Mouse (Mus musculus) C2C12 (cell line): ENCODE measurements around the gene E2f2. TPM values are rescaled to one million over a fixed set of nuclear protein-coding genes. Genes with fewer than 3 reads are reported as not detected.

Experiments
- H3K27me3 ChIP-seq: one replicate; pipeline ENCODE4 v1.6.1; 2011; ENCODE audit not compliant: control insufficient read depth, insufficient read depth, insufficient read length
- H3K36me3 ChIP-seq: one replicate; pipeline ENCODE4 v1.6.1; 2011; ENCODE audit not compliant: control insufficient read depth, insufficient read depth
- H3K4me3 ChIP-seq: one replicate; pipeline ENCODE4 v1.5.1; 2011; ENCODE audit warnings: mild to moderate bottlenecking, control low read depth; ENCODE audit not compliant: poor library complexity, insufficient read depth, severe bottlenecking
- H3K79me2 ChIP-seq: one replicate; pipeline ENCODE4 v1.6.1; 2011; ENCODE audit not compliant: control insufficient read depth, insufficient read depth
- H3K79me3 ChIP-seq: one replicate; pipeline ENCODE4 v1.6.1; 2011; ENCODE audit warnings: low read depth, control low read depth
- H3ac ChIP-seq: one replicate; pipeline ENCODE3; 2011; ENCODE audit warnings: low read depth; ENCODE audit not compliant: control insufficient read depth, insufficient read length
- CEBPB ChIP-seq: IDR thresholded peaks from one replicate; pipeline ENCODE4 v1.6.1; 2011; ENCODE audit warnings: low read depth, mild to moderate bottlenecking, control low read depth, moderate library complexity
- CTCF ChIP-seq: IDR thresholded peaks from one replicate; pipeline ENCODE4 v1.5.1; 2011; ENCODE audit not compliant: control insufficient read depth, insufficient read depth, insufficient read length
- FOSL1 ChIP-seq: IDR thresholded peaks from one replicate; pipeline ENCODE4 v1.8.0; 2011; ENCODE audit warnings: mild to moderate bottlenecking, low read length; ENCODE audit not compliant: poor library complexity, insufficient read depth, severe bottlenecking
- MAX ChIP-seq: IDR thresholded peaks from one replicate; pipeline ENCODE4 v1.6.1; 2011; ENCODE audit warnings: mild to moderate bottlenecking, control low read depth
- MYOD1 ChIP-seq: IDR thresholded peaks from one replicate; pipeline ENCODE4 v1.6.1; 2011; ENCODE audit warnings: low read depth; ENCODE audit not compliant: control insufficient read depth, insufficient read length
- MYOG ChIP-seq: IDR thresholded peaks from one replicate; pipeline ENCODE4 v1.6.1; 2011; ENCODE audit not compliant: control insufficient read depth, insufficient read length; ENCODE audit errors: extremely low read depth
- USF1 ChIP-seq: IDR thresholded peaks from one replicate; pipeline ENCODE4 v1.6.1; 2011; ENCODE audit warnings: low read depth, mild to moderate bottlenecking, control low read depth, moderate library complexity
- polyA plus RNA-seq: library from polyadenylated mRNA; unstranded; fragments of >200 nt; fragmentation: generic; extraction: Trizol; gene quantifications from one replicate; pipeline ENCODE4 v1.2.1, GENCODE M21; 2012; ENCODE audit warnings: missing spikeins

E2f2 gene
- polyA plus RNA-seq, 1 experiment: 11.5 TPM

DNA sequence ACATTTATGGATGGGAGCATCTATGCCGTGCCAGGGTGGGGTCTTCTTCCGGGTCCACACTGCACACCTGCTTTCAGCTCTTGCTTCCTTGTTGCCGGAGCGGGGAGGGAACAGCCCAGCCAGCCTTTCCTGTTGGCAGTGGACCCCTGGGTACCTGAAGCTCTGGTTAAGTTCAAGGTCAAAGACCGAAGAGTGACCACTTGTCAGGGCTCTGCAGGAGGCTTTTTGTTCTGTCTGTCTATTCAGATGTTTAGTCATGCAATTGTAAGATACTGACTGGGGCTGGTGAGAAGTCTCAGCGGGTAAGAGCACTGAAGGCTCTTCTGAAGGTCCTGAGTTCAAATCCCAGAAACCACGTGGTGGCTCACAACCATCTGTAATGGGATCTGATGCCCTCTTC is 26.7 kb downstream of the E2f2 start:
- TF ChIP-seq CTCF (no peak), MYOD1 (no peak), CEBPB (no peak), FOSL1 (no peak), USF1 (no peak), MYOG (no peak), MAX (no peak)
- Histone ChIP-seq H3K4me3 (no peak overlapping the region), H3K36me3 (peaks cover 21% of the 10 kb centered on the region), H3K27me3 (no peaks in the 10 kb centered on the region), H3K79me2 (no peaks in the 10 kb centered on the region), H3ac (no peak overlapping the region), H3K79me3 (no peaks in the 10 kb centered on the region)

DNA sequence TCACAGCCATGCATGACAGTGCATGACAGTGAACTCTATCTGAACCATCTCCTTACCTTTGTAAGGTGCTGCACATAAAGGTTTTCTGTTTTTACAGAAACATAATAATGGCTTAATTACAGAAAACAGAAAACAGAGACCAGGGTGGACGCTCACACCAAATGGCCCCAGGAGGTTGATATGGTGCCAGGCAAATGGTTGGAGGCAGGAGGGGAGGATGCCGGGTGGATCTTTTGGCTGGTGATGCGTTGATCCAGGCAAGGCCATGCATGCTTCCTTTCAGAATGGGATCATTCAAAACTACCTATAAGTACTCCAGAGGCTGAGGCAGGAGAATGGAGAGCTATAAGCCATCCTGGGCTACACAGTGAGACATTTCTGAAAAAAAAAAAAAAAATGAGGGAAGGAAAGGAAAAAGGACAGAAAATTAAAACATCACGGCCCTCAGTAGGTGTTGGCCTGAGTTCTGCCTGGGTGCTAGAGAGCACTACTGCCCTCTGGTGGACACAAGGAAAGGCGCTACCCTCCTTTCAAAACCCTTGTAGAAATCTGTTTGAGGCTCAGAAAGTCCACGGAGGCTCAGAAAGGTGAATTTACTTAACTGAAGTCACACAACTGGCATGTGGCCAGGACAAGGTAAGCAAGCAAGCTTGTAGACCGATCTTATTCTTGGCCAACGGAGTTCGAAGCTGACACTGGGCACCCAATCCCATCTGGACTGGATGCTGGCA is 27.5 kb downstream of the E2f2 start:
- TF ChIP-seq CEBPB (no peak), USF1 (no peak), MYOG (no peak), MAX (no peak), CTCF (peak; percentile 64), FOSL1 (no peak)
- Histone ChIP-seq H3ac (peak overlapping the region; percentile 4), H3K27me3 (no peaks in the 10 kb centered on the region), H3K36me3 (peaks cover 13% of the 10 kb centered on the region), H3K79me3 (no peaks in the 10 kb centered on the region), H3K79me2 (no peaks in the 10 kb centered on the region), H3K4me3 (no peak overlapping the region)

DNA sequence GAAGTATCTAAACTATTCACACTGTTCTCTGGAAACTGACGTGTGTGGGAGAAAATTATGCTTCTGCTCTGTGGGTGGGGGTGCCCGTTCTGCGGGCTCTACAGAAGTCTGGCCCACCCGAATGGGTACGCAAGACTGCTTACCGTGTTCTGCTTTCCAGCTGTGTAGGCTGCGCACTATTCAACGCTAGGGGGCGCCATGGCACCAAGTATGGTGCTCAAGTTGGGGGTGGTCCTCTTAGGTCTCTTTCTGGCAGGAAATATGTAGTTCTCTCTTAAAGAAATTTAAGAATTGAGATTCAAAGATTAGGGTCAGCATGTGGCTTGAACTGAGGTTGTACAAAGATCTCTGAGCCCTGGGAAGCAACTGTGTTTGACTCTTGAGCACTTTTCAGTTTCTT is 30.3 kb downstream of the E2f2 start:
- H3K4me3 ChIP-seq: no peak overlapping the region
- TF ChIP-seq USF1 (no peak), CTCF (peak; percentile 93)

DNA sequence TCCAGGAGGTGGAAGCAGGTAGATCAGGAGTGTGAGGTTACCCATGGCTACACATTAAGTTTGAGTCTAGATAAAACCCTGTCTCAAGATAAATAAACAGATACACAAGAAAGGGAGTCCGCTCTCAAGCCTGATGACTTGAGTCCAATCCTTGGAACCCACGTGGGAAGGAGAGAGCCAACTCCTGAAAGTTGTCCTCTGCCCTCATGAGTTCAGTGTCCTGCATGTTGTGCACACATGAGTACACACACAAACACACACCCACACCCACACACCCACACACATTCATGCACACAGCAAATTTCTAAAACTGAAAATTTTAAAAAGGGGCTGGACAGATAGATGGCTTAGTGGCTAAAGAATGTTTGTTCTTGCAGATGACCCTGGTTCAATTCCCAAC is 32.6 kb downstream of the E2f2 start:
- TF ChIP-seq USF1: no peak
- no peaks in the 10 kb centered on the region for H3K36me3 ChIP-seq
- no peak overlapping the region for H3ac ChIP-seq
- H3K79me2 ChIP-seq: peaks cover 5% of the 10 kb centered on the region
- H3K4me3 ChIP-seq: no peak overlapping the region
- H3K79me3 ChIP-seq: no peaks in the 10 kb centered on the region
- H3K27me3 ChIP-seq: no peaks in the 10 kb centered on the region

More for the DNA sequence above, 30.3 kb downstream of the E2f2 start:
- no peaks in the 10 kb centered on the region for H3K27me3 ChIP-seq
- no peaks in the 10 kb centered on the region for H3K36me3 ChIP-seq
- no peaks in the 10 kb centered on the region for H3K79me3 ChIP-seq
- H3ac ChIP-seq: no peak overlapping the region
- no peaks in the 10 kb centered on the region for H3K79me2 ChIP-seq

DNA sequence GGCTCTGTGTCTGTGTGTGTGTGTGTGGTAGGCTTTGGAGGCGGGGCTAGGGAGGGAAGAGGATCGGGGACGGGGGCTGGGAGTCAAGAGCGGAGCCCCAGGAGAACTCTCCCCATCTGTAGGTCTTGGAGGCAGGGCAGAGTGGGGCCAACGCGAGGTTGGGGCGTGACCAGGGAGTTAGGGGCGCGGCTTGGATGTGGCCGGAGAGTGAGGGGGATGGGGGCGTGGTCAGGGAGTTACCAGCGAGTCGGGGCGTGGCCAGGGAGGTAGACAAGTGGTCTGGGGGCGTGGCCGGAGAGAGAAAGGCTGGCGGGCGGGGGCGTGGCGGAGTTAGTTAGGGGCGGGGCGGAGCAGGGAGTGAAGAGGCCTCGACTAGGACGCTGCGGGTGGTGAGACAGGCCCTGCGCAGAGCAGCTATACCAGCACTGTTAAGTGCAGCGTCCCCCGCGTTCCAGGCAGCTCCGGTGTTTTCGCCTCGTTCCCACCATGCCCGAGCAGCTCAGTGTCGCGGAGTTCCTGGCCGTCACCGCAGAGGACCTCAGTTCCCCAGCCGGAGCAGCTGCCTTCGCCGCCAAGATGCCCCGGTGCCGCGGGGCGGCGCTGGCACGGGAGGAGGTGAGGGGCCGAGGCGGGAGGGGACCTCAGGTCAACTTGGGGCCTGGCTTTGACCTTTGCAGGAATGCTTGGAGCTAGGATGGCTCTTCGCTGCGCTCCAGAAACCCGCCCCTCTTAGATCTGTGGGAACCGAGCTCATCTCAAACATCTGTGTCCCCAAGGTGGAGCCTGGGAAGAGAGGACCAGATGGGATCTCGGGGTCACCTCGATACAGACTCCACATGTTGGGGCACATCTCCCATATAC is 34.1 kb downstream of the E2f2 start, which contains the start of gene Asap3:
Gene Asap3 (plus strand): TSS at position 333 of the 861 bp plus-strand sequence.
- TF ChIP-seq CTCF (peak; percentile 23), MYOD1 (no peak), FOSL1 (no peak)
- peaks cover 5% of the 10 kb centered on the region for H3K79me2 ChIP-seq
- no peaks in the 10 kb centered on the region for H3K27me3 ChIP-seq
- no peaks in the 10 kb centered on the region for H3K79me3 ChIP-seq
- peak within 1 kb of the TSS; percentile 80 for H3ac ChIP-seq
- H3K36me3 ChIP-seq: no peaks in the 10 kb centered on the region
- H3K4me3 ChIP-seq: peak within 1 kb of the TSS; percentile 42

DNA sequence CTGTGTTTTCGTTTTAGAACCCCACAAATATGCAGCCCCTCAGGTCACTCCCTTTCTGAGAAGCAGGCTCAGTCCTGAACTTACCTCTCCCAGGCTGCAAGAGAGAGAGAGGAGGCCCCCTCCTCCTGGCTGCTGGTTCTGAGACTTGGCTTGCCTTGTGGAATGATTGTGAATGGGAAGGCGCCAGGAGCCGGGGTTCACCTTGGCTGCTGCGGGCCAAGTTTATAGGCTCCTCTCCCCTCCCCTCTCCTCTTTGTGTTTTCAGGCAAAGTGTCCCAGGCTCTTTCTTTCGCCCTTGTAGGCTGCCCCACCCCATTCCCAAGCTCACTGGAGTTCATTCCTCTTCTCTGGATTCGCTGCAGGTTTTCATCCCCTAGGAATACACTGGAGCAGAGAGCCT is 34.7 kb downstream of the E2f2 start:
- H3K79me3 ChIP-seq: no peaks in the 10 kb centered on the region
- no peaks in the 10 kb centered on the region for H3K36me3 ChIP-seq
- H3K4me3 ChIP-seq: peak overlapping the region; percentile 42
- peak overlapping the region; percentile 80 for H3ac ChIP-seq
- no peaks in the 10 kb centered on the region for H3K27me3 ChIP-seq
- peaks cover 10% of the 10 kb centered on the region for H3K79me2 ChIP-seq
- TF ChIP-seq FOSL1: no peak
- no peak for TF ChIP-seq USF1
- no peak for TF ChIP-seq CEBPB
- no peak for TF ChIP-seq MAX
